16 mouse cellular contexts compared by ENCODE assay signal in genomic region chr17:85609094-85609425, GRCm38 (mm10). TPM values are rescaled to one million over a fixed set of nuclear protein-coding genes. Genes with fewer than 3 reads are reported as not detected.
DNase-seq lines count a peak whose midpoint lies in the region; ATAC-seq and TF ChIP-seq lines count a peak whose summit lies in the region.
"Had no signal": no experiment of that assay in that cellular context is flagged by ENCODE, and none has a peak within 500 bp of the region (broad histone marks: within the 10 kb centered on the region; RNA-seq: fewer than 3 reads in every experiment).

No protein-coding gene starts in this region.

- peak overlapping the region; percentile 33 for H3K4me2 ChIP-seq in heart, embryonic 13.5 days
- peak overlapping the region; percentile 36; the same call in 1 of the 2 replicates for H3K4me2 ChIP-seq in neural tube, embryonic 12.5 days (replicated peaks)
- no peak overlapping the region for H3K4me2 ChIP-seq in neural tube, embryonic 15.5 days
- H3K4me2 ChIP-seq in forebrain, postnatal 0 days (ENCODE audit: low read depth) = peak overlapping the region; percentile 28
- H3K4me2 ChIP-seq in midbrain, postnatal 0 days (ENCODE audit: low read depth, low read length, poor library complexity, severe bottlenecking) = peak overlapping the region; percentile 28; the same call in 1 of the 2 replicates
- H3K4me2 ChIP-seq: lung, embryonic 14.5 days had no signal

- H3K27ac ChIP-seq in heart, embryonic 13.5 days (replicated peaks) = no peak overlapping the region
- H3K27ac ChIP-seq in neural tube, embryonic 12.5 days = no peak overlapping the region
- H3K27ac ChIP-seq in neural tube, embryonic 15.5 days (replicated peaks) = no peak overlapping the region
- H3K27ac ChIP-seq in forebrain, postnatal 0 days (ENCODE audit: low read depth, low read length) = no peak overlapping the region
- H3K27ac ChIP-seq in midbrain, postnatal 0 days (ENCODE audit: low read depth, low read length) = peak overlapping the region; percentile 60
- H3K27ac ChIP-seq: layer of hippocampus, adult 2 months had no signal

- no peaks in the 10 kb centered on the region for H3K36me3 ChIP-seq in heart, embryonic 13.5 days
- no peaks in the 10 kb centered on the region for H3K36me3 ChIP-seq in neural tube, embryonic 12.5 days
- H3K36me3 ChIP-seq in neural tube, embryonic 15.5 days = no peaks in the 10 kb centered on the region
- no peaks in the 10 kb centered on the region for H3K36me3 ChIP-seq in forebrain, postnatal 0 days (ENCODE audit: insufficient read depth)
- H3K36me3 ChIP-seq in midbrain, postnatal 0 days (ENCODE audit: insufficient read depth, low read length) = no peaks in the 10 kb centered on the region

- under 1% methylated on average over 13 of the region's 13 CpGs for WGBS in heart, embryonic 13.5 days
- 1% methylated on average over 13 of the region's 13 CpGs for WGBS in neural tube, embryonic 12.5 days
- under 1% methylated on average over 13 of the region's 13 CpGs for WGBS in neural tube, embryonic 15.5 days
- WGBS in forebrain, postnatal 0 days = 5% methylated on average over 13 of the region's 13 CpGs
- WGBS in midbrain, postnatal 0 days = 2% methylated on average over 13 of the region's 13 CpGs

- no peaks in the 10 kb centered on the region for H3K9me3 ChIP-seq in heart, embryonic 13.5 days
- no peaks in the 10 kb centered on the region for H3K9me3 ChIP-seq in neural tube, embryonic 12.5 days
- H3K9me3 ChIP-seq in neural tube, embryonic 15.5 days (replicated peaks) = no peaks in the 10 kb centered on the region
- no peaks in the 10 kb centered on the region for H3K9me3 ChIP-seq in forebrain, postnatal 0 days (ENCODE audit: low read length)
- H3K9me3 ChIP-seq in midbrain, postnatal 0 days (ENCODE audit: low read length) = no peaks in the 10 kb centered on the region

- no peak for ATAC-seq in heart, embryonic 13.5 days (ENCODE audit: extremely low read depth, insufficient number of reproducible peaks, low FRiP score, low TSS enrichment)
- no peak for ATAC-seq in neural tube, embryonic 12.5 days (ENCODE audit: low FRiP score, low read depth)
- no peak for ATAC-seq in neural tube, embryonic 15.5 days (ENCODE audit: low FRiP score)
- no peak for ATAC-seq in forebrain, postnatal 0 days
- ATAC-seq in midbrain, postnatal 0 days (ENCODE audit: low FRiP score) = no peak

- peaks cover 9% of the 10 kb centered on the region for H3K4me1 ChIP-seq in heart, embryonic 13.5 days
- peaks cover 8% of the 10 kb centered on the region; the same call in 1 of the 2 replicates for H3K4me1 ChIP-seq in neural tube, embryonic 12.5 days
- H3K4me1 ChIP-seq in neural tube, embryonic 15.5 days = peaks cover 5% of the 10 kb centered on the region; the same call in 1 of the 2 replicates
- H3K4me1 ChIP-seq in forebrain, postnatal 0 days (ENCODE audit: insufficient read depth) = no peaks in the 10 kb centered on the region; the same call in 1 of the 2 replicates
- H3K4me1 ChIP-seq in midbrain, postnatal 0 days (ENCODE audit: insufficient read depth, low read length) = no peaks in the 10 kb centered on the region

- TF ChIP-seq CTCF in forebrain, postnatal 0 days (IDR thresholded peaks at IDR 0.05; ENCODE audit: low read depth) = no peak
- TF ChIP-seq CTCF in midbrain, postnatal 0 days (IDR thresholded peaks at IDR 0.05) = no peak

- peaks cover 93% of the 10 kb centered on the region for H3K27me3 ChIP-seq in heart, embryonic 13.5 days (replicated peaks)
- H3K27me3 ChIP-seq in neural tube, embryonic 12.5 days (replicated peaks) = peaks cover 90% of the 10 kb centered on the region
- H3K27me3 ChIP-seq in neural tube, embryonic 15.5 days (replicated peaks) = peaks cover 89% of the 10 kb centered on the region
- peaks cover 73% of the 10 kb centered on the region for H3K27me3 ChIP-seq in forebrain, postnatal 0 days (ENCODE audit: insufficient read depth, low read length)
- peaks cover 85% of the 10 kb centered on the region for H3K27me3 ChIP-seq in midbrain, postnatal 0 days (ENCODE audit: insufficient read depth, low read length)

- H3K9ac ChIP-seq in heart, embryonic 13.5 days = no peak overlapping the region
- H3K9ac ChIP-seq in neural tube, embryonic 12.5 days = no peak overlapping the region
- no peak overlapping the region for H3K9ac ChIP-seq in neural tube, embryonic 15.5 days (replicated peaks)
- no peak overlapping the region for H3K9ac ChIP-seq in forebrain, postnatal 0 days
- H3K9ac ChIP-seq in midbrain, postnatal 0 days (replicated peaks; ENCODE audit: low read length, poor library complexity, severe bottlenecking) = no peak overlapping the region
- H3K9ac ChIP-seq: lung, embryonic 14.5 days had no signal

- H3K4me3 ChIP-seq in heart, embryonic 13.5 days = peak overlapping the region; percentile 21; the same call in 1 of the 2 replicates
- no peak overlapping the region for H3K4me3 ChIP-seq in neural tube, embryonic 12.5 days
- H3K4me3 ChIP-seq in neural tube, embryonic 15.5 days (replicated peaks) = no peak overlapping the region
- H3K4me3 ChIP-seq in forebrain, postnatal 0 days (ENCODE audit: low read depth, low read length) = peak overlapping the region; percentile 11; the same call in 1 of the 2 replicates
- H3K4me3 ChIP-seq in midbrain, postnatal 0 days (ENCODE audit: low read depth, low read length) = 0 out of 2 replicates have a peak overlapping the region, but pooled peaks have one; percentile 1
- H3K4me3 ChIP-seq: layer of hippocampus, adult 2 months had no signal

- no peak for DNase-seq in heart, adult 8-10 months (ENCODE audit: low spot score)
- no peak for DNase-seq in forebrain, postnatal 0 days
- no peak for DNase-seq in midbrain, postnatal 0 days (ENCODE audit: low spot score)
- no peak for DNase-seq in adrenal gland, postnatal 25 days
- no peak for DNase-seq in spleen, adult 18-20 months
- DNase-seq: kidney, adult 2 months; left cerebral cortex, postnatal 4 days; lung, embryonic 14.5 days; right cerebral cortex, postnatal 4 days had no signal

RNA-seq across cellular contexts. Expression of gene Six3, which starts 4.3 kb away (rescaled TPM):
- not detected in 2 replicates for polyA plus RNA-seq in heart, embryonic 13.5 days (2015; fragmentation: Nextera tagmentation; extraction: Ambion mirVana)
- total RNA-seq in heart, adult 8-10 months (2022) = not detected
- 0.13 TPM in 1 of 2 replicates, not detected in the other for polyA plus RNA-seq in neural tube, embryonic 12.5 days (2016; fragmentation: Nextera tagmentation; extraction: Ambion mirVana)
- not detected in 2 replicates for polyA plus RNA-seq in neural tube, embryonic 15.5 days (2015; fragmentation: Nextera tagmentation; extraction: Ambion mirVana)
- 3.5 and 12.0 TPM in 2 replicates for total RNA-seq in forebrain, postnatal 0 days (2014; rRNA removed)
- 9.5 and 16.6 TPM in 2 replicates for polyA plus RNA-seq in forebrain, postnatal 0 days (2015; fragmentation: Nextera tagmentation; extraction: Ambion mirVana)
- 11.2 and 12.8 TPM in 2 replicates for total RNA-seq in midbrain, postnatal 0 days (2014; rRNA removed)
- polyA plus RNA-seq in midbrain, postnatal 0 days (2015; fragmentation: Nextera tagmentation; extraction: Ambion mirVana) = 23.3 and 28.0 TPM in 2 replicates
- total RNA-seq in adrenal gland, postnatal 25 days (2021) = not detected in 2 replicates
- polyA plus RNA-seq: gonadal fat pad, adult 2 months; kidney, adult 2 months; lung, embryonic 14.5 days; stomach, embryonic 16.5 days; urinary bladder, adult 2 months had no signal

Comparison
In these comparisons a context has a peak if more than half of its experiments do, and no peak if none do; other contexts are left out.
1. H3K4me3 ChIP-seq: peak in heart, embryonic 13.5 days (single experiment), forebrain, postnatal 0 days (single experiment) and midbrain, postnatal 0 days (single experiment); none in neural tube, embryonic 12.5 days (single experiment) and neural tube, embryonic 15.5 days (single experiment).